Mouse (Mus musculus): ENCODE measurements around the gene Coq8a.

- no peak for TF ChIP-seq CTCF (IDR thresholded peaks at IDR 0.05; ENCODE audit: low read depth, low read length)
- TF ChIP-seq POLR2A (IDR thresholded peaks at IDR 0.05; ENCODE audit: borderline replicate concordance, low read depth, low read length) = no peak
Measured at GRCm38 (mm10) chr1:180194781-180195471, 4.5 kb downstream of the Coq8a start.
